Mouse (Mus musculus): Measurements from ENCODE around the gene Lamtor2.

GRCm38 (mm10) chr3:88555069-88555605 is 2.3 kb upstream of the Lamtor2 start:
- no peak for TF ChIP-seq CTCF (IDR thresholded peaks at IDR 0.05; ENCODE audit: extremely low read depth, insufficient read depth, low read length)
- no peak for TF ChIP-seq POLR2A (IDR thresholded peaks at IDR 0.05; ENCODE audit: extremely low read depth, insufficient read depth, low read length)

Data from cortical plate, adult 2 months (tissue).